Mouse (Mus musculus) 3134 (cell line): Measurements from ENCODE around the gene Rad51d.
"Not testable (repeated sequence)": the region's sequence is repeated elsewhere in the genome, so short reads cannot be mapped to it uniquely, and the experiment has no call there.

Experiments
- DNase-seq: peaks from one replicate; pipeline ENCODE4 v3.0.0-alpha.2; 2011; ENCODE audit warnings: low spot score; ENCODE audit not compliant: insufficient read length; ENCODE audit errors: extremely low read depth

Gene Rad51d

GRCm38 (mm10) chr11:82890342-82890762 lies at the start of gene Rad51d:
Rad51d (minus strand) TSS chr11:82890614.
- DNase-seq: peak; percentile 96

GRCm38 (mm10) chr11:82933186-82933585 lies 42.8 kb upstream of the Rad51d start:
- no peak for DNase-seq

- DNase-seq: not testable (repeated sequence)
Observed at GRCm38 (mm10) chr11:82931671-82932450, 41.4 kb upstream of the Rad51d start.

DNA sequence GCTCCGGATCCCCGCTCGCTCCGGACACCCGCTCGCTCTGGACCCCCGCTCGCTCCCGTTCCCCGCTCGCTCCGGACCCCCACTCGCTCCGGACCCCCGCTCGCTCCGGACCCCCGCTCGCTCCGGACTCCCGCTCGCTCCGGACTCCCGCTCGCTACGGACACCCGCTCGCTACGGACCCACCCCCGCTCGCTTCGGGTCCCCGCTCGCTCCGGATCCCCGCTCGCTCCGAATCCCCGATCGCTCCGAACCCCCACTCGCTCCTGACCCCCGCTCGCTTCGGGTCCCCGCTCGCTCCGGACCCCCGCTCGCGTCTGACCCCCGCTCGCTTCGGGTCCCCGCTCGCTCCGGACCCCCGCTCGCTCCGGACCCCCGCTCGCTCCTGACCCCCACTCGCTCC lies 40.7 kb upstream of the Rad51d start:
- DNase-seq: not testable (repeated sequence)

DNA sequence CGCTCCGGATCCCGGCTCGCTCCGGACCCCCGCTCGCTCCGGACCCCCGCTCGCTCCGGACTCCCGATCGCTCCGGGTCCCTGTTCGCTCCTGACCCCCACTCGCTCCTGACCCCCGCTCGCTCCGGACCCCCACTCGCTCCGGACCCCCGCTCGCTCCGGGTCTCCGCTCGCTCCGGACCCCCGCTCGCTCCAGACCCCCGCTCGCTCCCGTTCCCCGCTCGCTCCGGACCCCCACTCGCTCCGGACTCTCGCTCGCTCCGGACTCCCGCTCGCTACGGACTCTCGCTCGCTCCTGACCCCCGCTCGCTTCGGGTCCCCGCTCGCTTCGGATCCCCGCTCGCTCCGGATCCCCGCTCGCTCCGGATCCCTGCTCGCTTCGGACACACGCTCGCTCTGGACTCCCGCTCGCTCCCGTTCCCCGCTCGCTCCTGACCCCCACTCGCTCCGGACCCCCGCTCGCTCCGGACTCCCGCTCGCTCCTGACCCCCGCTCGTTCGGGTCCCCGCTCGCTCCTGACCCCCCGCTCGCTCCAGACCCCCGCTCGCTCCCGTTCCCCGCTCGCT lies 40.1 kb upstream of the Rad51d start:
- not testable (repeated sequence) for DNase-seq

DNA sequence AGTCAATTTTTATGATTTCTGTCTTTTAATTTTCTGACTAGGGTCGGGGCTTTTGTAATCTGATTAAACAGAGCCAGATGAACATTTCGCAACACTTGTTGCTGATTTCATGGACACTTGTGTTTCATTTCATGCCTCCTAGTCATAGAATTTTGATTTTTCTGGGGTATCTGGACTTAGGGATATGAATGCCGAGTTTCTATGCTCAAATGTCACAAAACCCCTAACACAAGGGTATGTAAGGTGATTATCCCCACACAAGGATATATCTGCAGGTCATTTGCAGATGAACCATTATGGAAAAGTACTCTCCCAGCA lies 39.2 kb upstream of the Rad51d start:
- no peak for DNase-seq

GRCm38 (mm10) chr11:82928897-82929632 lies 38.7 kb upstream of the Rad51d start:
- no peak for DNase-seq

DNA sequence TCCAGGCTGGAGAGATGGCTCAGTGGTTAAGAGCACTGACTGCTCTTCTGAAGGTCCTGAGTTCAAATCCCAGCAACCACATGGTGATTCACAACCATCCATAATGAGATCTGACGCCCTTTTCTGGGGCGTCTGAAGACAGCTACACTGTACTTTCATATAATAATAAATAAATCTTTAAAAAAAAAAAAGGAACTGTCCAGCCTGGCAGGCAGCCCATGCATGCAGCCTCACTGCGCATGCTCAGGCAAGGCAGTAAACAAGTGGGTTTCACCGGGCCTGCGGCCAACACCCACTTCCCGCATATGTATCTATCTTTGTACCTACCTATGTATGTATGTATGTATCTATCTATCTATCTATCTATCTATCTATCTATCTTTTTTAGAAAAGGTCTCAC lies 33.5 kb upstream of the Rad51d start:
- DNase-seq: not testable (repeated sequence)

GRCm38 (mm10) chr11:82921691-82922090 lies 31.3 kb upstream of the Rad51d start:
- no peak for DNase-seq

- DNase-seq: no peak
Observed at GRCm38 (mm10) chr11:82920768-82921167, 30.4 kb upstream of the Rad51d start.

GRCm38 (mm10) chr11:82914711-82915352 lies 24.4 kb upstream of the Rad51d start:
- peak; percentile 32 for DNase-seq

GRCm38 (mm10) chr11:82910679-82911389 lies 20.4 kb upstream of the Rad51d start:
- DNase-seq: no peak

DNA sequence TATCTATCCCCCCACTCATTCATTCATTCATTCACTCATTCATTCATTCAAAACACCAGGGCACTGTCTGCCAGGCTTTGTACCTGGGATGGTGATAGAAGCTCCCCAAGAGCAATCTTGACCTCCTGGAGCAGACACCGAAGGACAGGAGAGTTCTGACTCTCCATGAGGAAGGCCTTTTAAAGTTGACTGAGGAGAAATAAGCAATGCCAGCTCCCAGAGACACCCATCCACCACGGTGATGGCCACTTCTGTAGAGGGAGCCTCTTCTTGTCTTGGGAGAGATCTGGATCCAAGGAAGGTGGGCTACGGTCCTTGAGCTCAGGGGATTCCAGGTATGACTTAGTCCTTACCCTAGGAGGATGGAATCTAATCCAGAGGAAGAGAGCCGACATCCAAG lies 19.8 kb upstream of the Rad51d start, which contains the start of gene Unc45b:
TSS of gene Unc45b (plus strand) at position 301 of the 400 bp plus-strand sequence.
- no peak for DNase-seq

DNA sequence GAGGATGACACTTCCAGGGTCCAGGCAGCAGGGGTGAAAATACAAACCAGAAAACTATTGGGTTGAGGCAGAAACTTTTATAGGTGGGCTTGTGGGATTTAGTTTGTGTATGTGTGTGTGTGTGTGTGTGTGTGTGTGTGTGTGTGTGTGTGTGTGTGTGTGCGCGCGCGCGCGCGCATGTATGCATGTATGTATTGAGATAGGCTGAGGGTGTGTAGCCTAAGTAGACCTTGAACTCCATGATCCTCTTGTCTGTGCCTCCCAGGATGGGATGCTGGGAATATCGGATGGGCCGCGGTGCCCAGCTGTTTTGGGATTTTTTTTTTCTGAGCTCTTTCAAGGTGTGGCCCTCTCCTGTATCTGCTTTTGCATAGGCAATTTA lies 18.2 kb upstream of the Rad51d start:
- DNase-seq: no peak

DNA sequence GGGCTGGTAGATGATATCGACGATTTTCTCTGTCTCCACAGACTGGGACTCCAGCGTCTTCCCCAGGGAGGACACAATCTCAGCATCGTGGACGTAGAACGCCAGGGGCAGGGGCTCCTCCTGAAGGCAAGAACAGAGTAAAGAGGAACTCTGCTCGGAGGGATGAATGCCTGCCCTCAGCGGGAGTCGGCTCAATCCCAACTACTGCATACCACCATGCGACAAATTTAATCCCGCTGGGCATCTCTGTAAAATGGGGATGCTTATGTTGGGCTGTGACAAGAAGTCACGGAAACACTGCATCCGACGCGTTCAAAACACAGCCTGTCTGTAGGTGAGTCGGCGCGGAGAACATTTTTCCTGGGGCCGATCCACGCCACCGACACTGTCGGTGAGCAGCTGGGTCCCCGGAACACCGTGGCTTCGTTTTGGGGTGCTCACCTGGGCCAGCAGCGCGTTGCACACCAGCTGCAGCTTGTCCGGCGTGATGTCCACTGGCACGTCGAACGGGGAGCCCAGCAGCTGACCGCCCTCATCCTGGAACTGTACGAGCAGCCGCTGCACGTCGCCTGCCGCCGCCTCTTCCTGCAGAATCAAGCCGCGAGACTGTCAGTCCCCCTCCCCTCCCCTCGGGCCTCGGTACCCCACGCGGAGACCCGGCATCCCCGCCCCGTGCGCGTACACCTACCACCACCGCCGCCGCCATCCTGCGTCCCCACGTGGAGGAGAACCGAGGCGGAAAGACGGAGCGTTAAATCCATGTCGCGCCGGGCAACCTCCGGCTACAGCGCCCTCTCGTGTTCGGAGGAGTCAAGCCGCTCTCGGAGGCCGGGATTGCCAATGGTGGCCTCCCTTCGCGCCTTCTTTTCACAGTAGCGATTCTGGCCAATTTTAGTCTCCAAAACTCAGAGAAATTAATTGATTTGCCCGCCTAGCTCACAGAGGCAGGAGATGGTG lies 17.5 kb upstream of the Rad51d start, which contains the start of gene Nle1:
TSS of gene Nle1 (minus strand) at position 761 of the 957 bp plus-strand sequence.
- peak; percentile 88 for DNase-seq

DNA sequence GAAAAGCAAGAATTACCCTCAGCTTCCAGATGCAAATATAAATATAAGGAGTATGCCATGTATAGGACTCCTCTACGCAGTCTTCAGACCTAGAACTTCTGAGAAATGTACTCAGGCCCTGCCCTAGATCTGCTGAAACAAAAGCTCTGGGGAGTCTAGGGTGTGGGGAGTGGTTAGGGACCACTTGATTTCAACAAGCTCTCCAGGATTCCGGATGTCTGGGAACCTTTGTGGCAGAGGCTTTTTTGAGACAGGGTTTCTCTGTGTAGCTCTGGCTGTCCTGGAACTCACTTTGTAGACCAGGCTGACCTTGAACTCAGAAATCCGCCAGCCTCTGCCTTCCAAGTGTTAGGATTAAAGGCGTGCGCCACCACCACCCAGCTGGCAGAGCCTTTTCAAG lies 15.4 kb upstream of the Rad51d start:
- DNase-seq: no peak

- no peak for DNase-seq
Observed at GRCm38 (mm10) chr11:82904952-82905351, 14.5 kb upstream of the Rad51d start.

DNA sequence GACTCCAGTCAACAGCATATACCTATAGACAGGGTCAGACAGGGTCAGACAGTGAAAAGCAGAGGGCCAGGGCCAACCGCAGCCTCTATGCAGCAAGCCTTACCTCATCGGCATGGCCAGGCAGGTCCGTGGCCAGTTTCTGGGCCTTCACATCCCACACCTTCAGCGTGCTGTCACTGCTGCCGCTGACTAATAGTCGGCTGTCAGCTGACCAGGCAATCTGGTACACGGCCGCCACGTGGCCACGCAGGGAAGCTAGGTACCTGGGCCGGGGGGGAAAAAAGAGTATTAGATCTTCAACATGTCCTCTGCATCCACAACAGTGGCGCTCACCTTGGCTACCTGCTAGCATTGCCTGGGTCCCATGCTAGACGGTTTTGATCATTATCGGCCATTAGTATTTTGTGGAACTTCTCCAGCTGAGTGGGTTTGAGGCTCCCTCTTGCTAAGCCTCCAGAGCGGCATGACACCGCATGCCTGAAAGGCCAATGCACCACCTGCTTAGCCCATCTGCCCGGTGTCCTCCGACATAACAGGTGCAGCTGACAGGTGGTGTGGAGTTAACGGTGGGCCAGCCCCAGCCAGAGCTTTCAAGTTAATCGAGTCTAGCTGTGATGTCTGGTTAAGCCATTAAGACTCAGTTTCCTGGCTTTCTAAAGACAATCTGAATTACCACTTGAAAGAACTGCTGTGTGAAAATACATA lies 11.3 kb upstream of the Rad51d start:
- DNase-seq: no peak

DNA sequence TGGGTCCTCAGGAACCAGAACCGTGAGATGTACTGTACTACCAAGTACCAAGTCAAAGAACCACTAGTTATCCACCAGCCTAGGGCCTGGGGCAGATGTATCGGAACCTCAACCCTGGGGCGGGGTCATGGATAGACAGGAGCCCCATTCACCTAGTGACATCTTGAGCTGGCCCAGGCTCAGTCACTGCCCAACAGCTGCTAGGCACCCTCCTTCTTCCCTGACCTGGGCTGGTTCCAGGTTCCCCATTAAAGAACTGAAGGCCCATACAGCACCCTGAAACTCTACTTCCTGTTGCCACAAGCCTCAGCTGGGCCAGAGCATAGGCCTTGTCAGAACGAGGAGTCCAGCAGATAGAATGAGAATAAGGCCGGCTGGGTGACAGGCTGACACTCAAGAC lies 9.3 kb upstream of the Rad51d start:
- no peak for DNase-seq
